Mouse (Mus musculus) testis, adult 2 months (tissue): ENCODE measurements around the gene Tnfrsf13b.

Source experiments
- CTCF ChIP-seq: fragments of 200-500 bp; IDR thresholded peaks from 2 replicates; pipeline ENCODE4 v1.5.1; 2012; ENCODE audit warnings: low read depth, mild to moderate bottlenecking, inconsistent platforms, low read length, moderate library complexity; ENCODE audit not compliant: control insufficient read depth, insufficient read depth, insufficient replicate concordance
- POLR2A ChIP-seq: fragments of 200-500 bp; IDR thresholded peaks from 2 replicates; pipeline ENCODE4 v1.6.1; 2012; ENCODE audit warnings: low read depth, mild to moderate bottlenecking, inconsistent platforms, low read length, moderate library complexity; ENCODE audit not compliant: control insufficient read depth

DNA sequence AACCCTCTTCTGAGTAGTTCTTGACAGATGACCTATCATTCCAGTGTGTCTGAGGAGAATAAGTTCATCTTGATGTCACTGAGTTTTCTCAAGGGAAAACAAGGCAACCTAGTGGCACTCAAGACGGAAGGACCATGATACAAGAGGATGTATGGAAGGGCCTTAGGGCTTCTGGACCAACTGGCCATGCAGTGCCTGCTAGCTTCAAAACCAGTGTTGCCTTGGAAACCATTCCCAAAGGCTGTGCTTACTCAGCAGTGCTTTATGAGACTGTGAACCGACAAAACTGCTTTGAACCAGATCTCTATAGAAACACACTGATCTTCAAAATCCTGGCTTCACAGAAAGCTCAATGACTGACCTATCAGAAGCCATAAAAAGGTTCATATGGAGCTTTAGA is 64.2 kb downstream of the Tnfrsf13b start:
- TF ChIP-seq CTCF (no peak), POLR2A (no peak)
